Mouse (Mus musculus): ENCODE data around the gene Ralgapb. TPM values are rescaled to one million over a fixed set of nuclear protein-coding genes. Genes with fewer than 3 reads are reported as not detected.

Ralgapb gene
- total RNA-seq, 2 experiments from 2014 or later: 103 to 106 TPM

DNA sequence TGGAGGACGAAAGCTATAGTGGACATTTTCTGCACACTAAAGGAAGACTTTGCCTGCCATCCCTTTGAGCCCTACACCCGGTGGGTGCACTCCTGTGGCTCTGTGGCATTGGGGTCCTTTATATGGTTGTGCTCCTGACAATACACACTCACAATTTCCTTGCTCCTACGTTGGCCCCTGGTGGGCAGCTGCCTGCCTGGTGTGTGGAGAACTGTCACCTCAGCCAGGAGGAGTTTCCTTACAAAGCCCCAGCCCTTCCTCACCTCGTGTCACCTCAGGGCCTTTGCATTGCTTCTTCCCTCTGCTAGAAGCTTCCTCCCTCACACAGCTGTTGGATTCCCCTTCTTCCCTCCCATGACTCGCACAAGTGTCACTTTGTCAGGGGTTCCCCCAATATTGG is 96.8 kb downstream of the Ralgapb start:
- intact Hi-C loops (cut with DNase I): no loop called here

DNA sequence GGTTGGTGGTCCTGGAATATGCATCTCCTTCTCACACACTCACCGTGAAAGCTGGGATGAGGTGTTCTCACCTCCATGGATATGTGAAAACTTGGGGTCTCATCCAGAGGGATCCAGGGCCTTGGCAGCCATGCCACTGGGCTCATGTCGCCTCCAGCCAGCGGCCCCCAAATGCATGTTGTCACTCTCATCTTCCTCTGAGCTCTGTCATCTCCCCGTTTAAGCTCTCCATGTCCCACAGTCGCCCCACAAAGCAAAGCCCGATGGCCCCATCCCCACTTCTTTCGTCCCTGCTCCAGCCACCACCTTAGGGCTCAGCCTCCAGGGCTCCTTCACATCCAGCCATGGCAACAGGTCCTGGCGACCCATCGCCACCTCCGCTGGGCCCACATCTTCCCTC is 97.4 kb downstream of the Ralgapb start:
- intact Hi-C loops (cut with DNase I): no loop called here

More for the DNA sequence above, 96.8 kb downstream of the Ralgapb start:
- no peak for DNase-seq (ENCODE audit: low spot score in 2 of 2)

DNA sequence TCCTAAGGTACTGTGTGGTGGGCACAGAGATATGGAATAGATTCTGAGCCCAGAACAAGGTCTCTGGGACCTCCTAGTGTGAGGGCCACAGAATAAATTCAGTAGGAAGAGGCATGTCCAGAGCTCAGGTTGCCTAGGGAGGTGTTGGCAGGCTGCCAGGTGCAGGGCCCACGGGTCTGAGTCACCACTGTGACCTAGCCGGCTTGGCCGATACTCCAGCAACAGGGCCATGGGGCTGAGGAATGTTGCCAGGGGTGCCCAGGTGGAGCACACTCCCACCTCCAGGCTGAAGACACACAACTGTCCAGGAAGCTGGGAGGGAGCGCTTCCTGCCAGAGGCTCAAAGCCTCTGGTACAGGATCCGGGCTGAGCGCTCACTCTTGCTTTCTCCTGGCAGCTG is 101.0 kb downstream of the Ralgapb start:
- DNase-seq (ENCODE audit: low spot score in 2 of 2): no peak
- intact Hi-C loops (cut with DNase I): no loop called here

More for the DNA sequence above, 97.4 kb downstream of the Ralgapb start:
- DNase-seq (ENCODE audit: low spot score in 2 of 2): no peak

DNA sequence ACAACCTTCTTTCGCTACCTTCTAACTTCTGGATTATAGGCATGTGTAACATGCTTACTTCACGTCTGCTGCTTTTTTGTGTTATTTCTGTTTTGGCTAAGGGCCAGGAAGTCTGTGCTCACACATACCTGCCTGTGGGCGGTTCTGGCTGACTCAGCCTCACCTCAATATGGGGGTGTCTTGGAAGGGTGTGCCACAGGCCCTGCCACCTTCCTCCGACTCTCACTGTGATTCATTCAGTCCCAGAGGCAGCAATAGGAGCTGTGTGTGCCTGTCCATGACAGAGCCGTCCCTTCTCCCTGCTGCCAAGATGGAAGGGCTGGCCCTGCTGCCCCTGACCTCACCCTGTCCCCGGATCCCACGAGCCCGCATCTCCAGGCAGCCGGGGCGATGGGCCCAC is 102.9 kb downstream of the Ralgapb start, which contains the start of gene Arhgap40:
Gene Arhgap40, plus strand, starts transcription at position 269 of the 400 bp plus-strand sequence.
- intact Hi-C loops (cut with DNase I): no loop called here
- DNase-seq (ENCODE audit: low spot score in 2 of 2): peak in 1 of 2 experiments; percentile 28

DNA sequence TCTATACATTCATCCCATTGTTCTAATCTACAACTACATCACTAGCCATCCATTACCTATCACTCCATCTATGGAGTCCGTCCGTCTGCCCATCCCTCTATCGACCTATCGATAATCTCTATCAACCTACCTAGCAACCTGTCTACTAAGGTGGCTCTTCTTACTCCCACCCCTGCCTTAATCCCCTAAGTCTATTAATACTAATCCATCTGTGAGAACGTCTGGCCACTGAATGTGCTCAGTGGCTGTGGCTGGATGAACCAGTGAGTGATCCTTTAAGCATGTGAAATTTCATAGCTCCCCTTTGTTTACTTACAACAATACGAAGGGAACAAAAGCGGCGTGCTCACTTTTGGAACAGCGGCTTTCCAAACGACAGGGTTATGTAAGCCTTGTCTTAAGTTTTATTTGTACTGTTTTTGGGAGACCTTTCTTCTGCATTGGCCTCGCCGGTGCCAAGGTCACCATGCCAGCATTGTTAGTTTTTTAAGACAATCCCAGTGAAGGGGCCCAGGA is 104.2 kb downstream of the Ralgapb start:
- intact Hi-C loops (cut with DNase I): no loop called here
- no peak for DNase-seq (ENCODE audit: low spot score in 2 of 2)

DNA sequence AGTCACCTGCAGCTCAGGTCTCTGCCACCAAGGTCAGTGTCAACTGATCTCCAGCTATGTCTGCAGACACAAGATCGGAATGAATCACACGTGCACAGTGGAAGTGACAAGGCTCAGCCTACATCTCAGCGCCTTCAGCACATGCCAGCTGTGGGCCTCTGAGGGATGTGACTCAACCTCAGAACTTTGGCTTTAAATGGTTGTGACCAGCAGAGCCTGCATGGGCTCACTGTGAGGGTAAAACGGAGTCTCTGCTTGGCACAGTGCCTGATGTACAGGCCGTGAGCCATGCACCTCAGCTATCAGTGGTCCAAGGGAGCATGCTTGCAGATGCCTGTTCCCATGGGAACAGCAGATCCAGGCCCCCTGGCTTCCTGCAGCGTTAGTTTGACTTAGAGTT is 108.9 kb downstream of the Ralgapb start:
- intact Hi-C loops (cut with DNase I): no loop called here
- DNase-seq (ENCODE audit: low spot score in 2 of 2): no peak

DNA sequence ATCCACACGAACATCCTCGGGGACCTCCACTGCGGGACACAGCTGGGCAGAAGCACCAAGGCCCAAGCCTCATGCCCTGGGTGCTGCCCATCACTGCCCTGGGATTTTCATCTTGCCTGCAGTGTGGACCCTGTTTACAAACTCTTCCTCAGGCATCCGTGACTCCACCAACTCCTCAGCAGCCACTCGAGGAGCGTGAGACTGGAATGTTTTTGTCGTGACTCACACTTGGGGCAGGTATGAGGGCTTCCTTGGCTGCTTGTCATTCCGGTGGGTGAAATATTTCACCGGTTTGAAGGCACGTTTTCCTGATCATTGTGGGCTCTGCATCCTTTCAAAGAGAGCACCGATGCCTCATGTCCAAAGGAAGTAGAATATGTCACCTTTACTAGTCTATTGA is 109.4 kb downstream of the Ralgapb start:
- no peak for DNase-seq (ENCODE audit: low spot score in 2 of 2)
- intact Hi-C loops (cut with DNase I): no loop called here

DNA sequence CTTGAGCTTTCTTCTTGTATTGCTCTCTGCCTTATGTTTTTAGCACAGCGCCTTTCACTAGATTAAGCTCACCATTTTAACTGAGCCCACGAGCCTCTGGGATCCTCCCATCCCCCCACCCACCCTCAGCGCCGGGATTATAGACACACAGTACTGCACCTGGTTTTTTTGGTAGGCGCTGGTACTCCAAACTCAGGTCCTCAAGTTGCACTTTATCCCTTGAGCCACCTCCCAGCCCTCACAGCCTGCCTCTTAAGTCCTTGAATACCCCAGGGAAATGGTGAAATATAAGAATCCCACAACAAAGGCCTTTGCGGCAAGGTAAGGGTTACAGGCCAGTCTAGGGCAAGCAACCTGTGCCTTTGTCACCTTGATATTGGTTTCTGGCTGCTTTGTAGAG is 110.2 kb downstream of the Ralgapb start:
- intact Hi-C loops (cut with DNase I): no loop called here
- DNase-seq (ENCODE audit: low spot score in 2 of 2): no peak

DNA sequence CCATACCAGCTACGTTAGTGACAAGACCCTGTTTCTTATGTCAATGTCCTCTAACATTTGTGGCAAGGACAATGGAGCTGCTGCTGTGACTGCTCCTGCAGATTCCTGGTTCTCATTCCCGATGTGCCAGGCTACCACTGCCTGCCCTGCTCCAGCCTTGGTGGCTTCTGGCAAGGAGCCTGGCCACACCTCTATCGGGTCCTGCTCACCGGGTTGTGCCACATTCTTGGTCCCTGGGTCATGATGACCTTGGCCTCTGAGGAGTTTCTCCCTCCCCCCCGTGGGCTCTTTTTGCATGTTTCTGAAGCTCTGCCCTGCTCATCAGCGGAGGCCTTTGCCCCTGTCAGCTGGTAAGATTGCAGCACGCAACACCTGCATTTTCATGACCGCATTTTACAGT is 113.4 kb downstream of the Ralgapb start:
- intact Hi-C loops (cut with DNase I): no loop called here

DNA sequence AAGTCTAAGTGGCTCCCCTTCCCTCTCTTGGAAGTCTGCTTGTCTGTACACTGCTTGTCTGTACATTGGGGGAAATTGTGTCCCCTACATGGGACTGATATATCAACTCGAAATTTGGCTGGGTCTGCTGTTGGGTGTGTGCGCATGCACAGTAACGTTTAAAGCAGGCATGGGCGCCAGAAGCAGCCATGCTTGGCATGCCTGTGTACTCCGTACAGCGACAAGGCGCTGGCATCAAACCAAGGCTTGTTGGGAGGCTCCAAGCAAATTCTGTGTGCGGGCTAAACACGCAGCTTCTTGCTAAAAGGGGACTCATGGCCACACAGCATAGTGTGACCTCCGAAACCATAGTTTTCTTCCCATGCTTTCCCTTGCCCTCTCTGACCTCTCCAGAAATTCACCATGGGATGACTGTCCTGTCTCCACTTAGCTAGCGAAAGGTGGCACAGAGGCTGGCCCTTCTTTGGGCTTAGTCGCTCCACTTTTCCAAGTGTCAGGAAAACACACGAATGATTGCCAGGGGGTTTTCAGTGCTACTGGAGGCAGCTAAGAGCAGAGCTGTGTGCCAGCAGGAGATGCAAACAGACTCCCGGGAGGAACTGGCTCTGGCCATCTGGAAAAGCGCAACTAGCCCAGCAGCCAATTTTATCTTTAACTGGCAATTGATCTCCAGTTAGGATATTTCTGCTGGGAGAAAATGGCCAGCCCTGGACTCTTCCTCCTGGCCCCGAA is 114.6 kb downstream of the Ralgapb start:
- no peak for DNase-seq (ENCODE audit: low spot score in 2 of 2)
- intact Hi-C loops (cut with DNase I): no loop called here

More for the DNA sequence above, 113.4 kb downstream of the Ralgapb start:
- DNase-seq (ENCODE audit: low spot score in 2 of 2): no peak

DNA sequence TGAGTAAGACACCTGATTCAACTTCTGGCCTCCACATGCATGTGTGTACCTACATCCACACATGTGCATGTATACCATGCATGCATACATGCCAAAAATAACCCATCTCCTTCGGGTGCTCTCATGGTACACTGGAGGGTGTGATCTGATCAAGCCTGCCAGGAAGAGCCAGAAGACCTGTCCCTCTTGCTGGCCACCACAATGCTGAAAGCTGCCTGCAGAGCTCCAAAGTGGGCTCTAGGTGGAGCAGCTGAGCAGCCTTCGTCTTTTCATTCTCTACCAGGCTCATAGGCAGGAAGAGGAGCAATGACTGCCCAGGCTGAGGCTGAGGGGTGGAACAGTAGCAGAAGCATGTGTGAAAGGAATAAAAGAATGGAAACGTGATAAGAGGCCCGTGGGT is 124.4 kb downstream of the Ralgapb start:
- DNase-seq (ENCODE audit: low spot score in 2 of 2): peak; percentile 63 to 74
- intact Hi-C loops (cut with DNase I): no loop called here

DNA sequence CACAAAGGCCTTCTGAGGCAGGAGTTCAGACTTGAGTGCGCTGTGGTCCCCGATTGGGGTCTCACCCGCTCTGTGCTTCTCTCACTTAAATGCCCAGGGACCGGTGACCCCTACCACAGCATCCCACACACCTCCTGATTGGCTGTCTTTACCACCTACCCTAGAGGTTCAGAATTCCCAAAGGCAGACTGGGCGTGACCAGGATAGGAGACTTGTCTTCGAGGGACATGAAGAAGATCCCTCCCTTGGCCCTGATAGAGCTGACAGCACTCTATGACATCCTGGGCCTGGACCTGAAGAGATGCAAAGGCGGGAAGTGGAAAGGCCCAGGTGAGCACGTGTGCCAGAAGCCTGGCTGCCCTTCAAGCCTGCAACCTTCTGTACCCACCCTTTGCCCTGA is 124.9 kb downstream of the Ralgapb start:
- no peak for DNase-seq (ENCODE audit: low spot score in 2 of 2)
- intact Hi-C loops (cut with DNase I): no loop called here

DNA sequence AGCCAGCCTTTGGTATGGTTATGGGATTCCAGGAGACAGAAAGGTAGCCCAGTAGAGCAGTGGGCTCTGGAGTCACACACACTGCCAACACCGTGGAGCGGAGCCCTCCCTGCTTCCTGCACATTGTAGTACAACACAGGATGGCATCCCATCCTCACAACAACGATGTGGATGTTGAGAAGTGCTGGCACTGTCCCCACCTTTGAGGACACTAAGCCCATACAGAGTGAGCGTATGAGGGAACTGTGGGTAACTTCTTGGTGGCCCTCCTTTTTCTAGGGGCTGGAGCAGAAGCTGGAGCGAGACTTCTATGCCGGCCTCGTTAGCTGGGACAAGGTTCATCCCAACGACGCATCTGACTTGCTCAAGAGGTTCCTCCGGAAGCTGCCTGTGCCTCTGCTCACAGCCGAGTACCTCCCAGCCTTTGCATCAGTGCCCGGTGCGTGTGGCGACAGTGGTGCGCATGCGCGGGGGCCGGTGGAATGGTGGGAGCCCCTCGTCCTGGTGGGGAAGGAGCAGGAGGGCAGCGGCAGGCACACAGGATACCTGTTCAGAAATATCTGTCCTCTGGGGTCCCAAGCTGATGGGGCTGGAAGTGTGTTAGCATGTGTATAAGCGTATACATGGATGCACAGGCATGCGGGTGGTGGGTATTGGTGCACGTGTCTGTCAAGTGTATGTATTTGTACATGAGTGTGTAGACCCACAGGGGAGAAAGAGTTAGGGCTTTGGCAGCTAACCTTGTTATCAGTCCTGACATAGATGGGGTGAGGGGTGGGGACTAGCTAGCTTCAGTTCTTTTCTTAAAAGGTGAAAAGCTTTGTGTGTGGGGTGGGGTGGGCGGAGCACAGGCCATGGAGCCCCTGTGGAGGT is 130.0 kb downstream of the Ralgapb start:
- no peak for DNase-seq (ENCODE audit: low spot score in 2 of 2)
- intact Hi-C loops (cut with DNase I): loop anchor here (10.0 kb wide), 1 partner anchor 205 kb away; no protein-coding TSS in a partner anchor

DNA sequence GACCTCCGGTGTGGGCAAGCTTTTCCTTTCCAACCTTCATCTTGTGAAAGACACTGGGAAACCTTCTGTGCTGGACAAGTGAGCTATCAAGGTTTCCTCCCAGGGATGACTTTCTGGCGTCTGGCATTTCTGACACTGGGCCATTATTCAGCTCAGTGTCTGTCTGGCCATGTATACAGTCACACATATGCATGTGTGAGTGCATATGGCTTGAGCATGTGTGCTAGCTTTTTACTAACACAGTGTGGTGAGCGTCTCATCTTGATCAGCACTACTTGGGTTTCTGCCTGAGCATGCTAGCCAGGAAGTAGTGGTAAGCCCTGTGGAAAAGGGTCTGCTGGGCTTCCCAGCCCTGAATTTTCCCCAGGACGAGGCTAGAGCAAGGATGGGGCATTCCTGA is 131.6 kb downstream of the Ralgapb start:
- intact Hi-C loops (cut with DNase I): loop anchor here (10.0 kb wide), 1 partner anchor 204 kb away; no protein-coding TSS in a partner anchor
- no peak for DNase-seq (ENCODE audit: low spot score in 2 of 2)

DNA sequence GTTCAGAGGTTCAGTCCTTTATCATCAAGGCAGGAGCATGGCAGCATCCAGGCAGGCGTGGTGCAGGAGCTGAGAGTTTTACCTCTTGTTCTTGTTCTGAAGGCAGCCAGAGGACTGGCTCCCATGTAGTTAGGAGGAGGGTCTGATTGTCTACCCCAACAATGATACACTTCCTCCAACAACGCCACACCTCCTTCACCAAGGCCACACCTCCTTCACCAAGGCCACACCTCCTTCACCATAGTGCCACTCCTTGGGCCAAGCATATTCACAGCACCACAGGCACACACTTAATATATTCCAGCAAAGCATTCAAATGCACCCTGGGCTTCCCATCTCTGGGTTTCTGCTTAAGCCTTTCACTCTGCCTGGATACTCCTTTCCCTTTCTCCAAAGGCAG is 135.6 kb downstream of the Ralgapb start:
- no peak for DNase-seq (ENCODE audit: low spot score in 2 of 2)
- intact Hi-C loops (cut with DNase I): loop anchor here (5.0 to 10.0 kb wide), 2 partner anchors 67 to 200 kb away; partner anchors contain the start of gene Slc32a1

DNA sequence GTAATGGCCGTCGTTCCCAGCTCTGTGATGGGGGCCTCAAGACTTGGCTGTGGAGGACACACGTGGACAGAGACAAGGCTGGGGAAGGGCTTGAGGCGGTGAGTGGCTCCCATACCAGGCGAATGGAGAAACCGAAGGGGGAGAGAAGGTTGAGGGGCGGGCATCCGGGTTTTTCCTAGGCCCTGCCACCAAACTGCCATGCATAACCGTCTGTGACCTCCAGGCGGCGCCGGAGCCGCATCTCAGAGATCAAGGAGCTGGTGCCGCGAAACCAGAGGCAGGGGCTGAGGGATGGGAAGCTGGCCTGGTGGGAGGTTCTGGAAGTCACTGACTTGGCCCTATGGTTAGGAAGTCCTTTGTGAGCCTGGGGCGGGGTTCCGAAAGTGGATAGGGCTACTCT is 137.1 kb downstream of the Ralgapb start:
- DNase-seq (ENCODE audit: low spot score in 2 of 2): peak; percentile 70 to 78
- intact Hi-C loops (cut with DNase I): loop anchor here (2.0 to 10.0 kb wide), 4 partner anchors 66 to 198 kb away; partner anchors contain the start of gene Slc32a1
